Mouse (Mus musculus): ENCODE measurements around the gene Gm20696.

DNA sequence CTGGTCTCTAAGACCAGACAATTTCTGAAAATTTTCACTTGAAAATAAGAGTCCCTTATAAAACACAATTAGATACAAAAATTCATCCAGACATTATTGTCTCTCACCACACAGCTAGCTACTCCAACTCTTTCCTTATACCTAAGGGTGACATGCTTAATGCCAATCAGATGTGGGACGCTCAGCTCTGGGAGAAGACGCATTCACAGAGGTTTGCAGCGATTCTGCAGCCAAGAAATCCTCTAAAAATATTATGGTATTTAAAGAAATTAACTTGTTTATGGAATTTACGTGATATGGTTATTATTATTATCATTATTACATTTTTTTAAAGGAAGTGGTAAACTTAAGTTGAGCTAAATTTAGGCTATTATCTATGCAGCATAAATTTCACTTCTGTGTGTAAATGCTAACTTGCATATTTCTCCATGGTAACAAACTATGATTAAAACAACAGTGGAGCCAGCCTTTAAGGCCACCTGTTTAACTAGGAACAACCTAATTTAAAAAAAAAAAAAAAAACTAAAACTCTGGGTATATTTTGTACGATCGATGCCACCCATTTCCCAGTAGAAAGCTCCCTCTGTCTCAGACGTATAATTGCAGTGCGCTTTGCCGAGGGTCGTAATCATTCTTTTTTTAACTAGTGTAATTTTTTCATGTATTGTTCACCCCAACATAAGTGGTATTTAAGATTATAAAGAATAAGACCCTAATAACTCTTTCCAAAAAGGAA is 326.4 kb downstream of the Gm20696 start:
- TF ChIP-seq POLR2A (IDR thresholded peaks at IDR 0.05; ENCODE audit: insufficient read depth, low read length), result no peak
- no peak for TF ChIP-seq CTCF (IDR thresholded peaks at IDR 0.05; ENCODE audit: low read depth, low read length)
- no peak for TF ChIP-seq EP300 (IDR thresholded peaks at IDR 0.05; ENCODE audit: insufficient read depth, low read depth, low read length)

Data from ES-Bruce4 (cell line).